Comparison of ENCODE assay signal across 12 mouse cellular contexts in genomic region chr13:99549584-99549983, GRCm38 (mm10). TPM values are rescaled to one million over a fixed set of nuclear protein-coding genes. Genes with fewer than 3 reads are reported as not detected.
A peak's percentile ranks its signal among the peaks of the same experiment; 100 is the strongest.
DNase-seq lines count a peak whose midpoint lies in the region; ATAC-seq and TF ChIP-seq lines count a peak whose summit lies in the region.
"Had no signal": no experiment of that assay in that cellular context is flagged by ENCODE, and none has a peak within 500 bp of the region (broad histone marks: within the 10 kb centered on the region; RNA-seq: fewer than 3 reads in every experiment).

No protein-coding gene starts in this region.

- no peak overlapping the region for H3K9ac ChIP-seq in kidney, postnatal 0 days (ENCODE audit: low read depth, low read length)
- H3K9ac ChIP-seq in kidney, embryonic 14.5 days (ENCODE audit: low read depth, low read length), result no peak overlapping the region
- no peak overlapping the region for H3K9ac ChIP-seq in forebrain, embryonic 15.5 days (replicated peaks)
- no peak overlapping the region for H3K9ac ChIP-seq in midbrain, embryonic 11.5 days (ENCODE audit: low read length)
- H3K9ac ChIP-seq: embryonic facial prominence, embryonic 12.5 days; heart, embryonic 12.5 days had no signal

- no peaks in the 10 kb centered on the region for H3K4me1 ChIP-seq in kidney, postnatal 0 days (replicated peaks; ENCODE audit: insufficient read depth, low read length)
- H3K4me1 ChIP-seq in kidney, embryonic 14.5 days (ENCODE audit: control insufficient read depth, insufficient read depth, low read length), result peaks cover 6% of the 10 kb centered on the region; the same call in 1 of the 2 replicates
- peaks cover 16% of the 10 kb centered on the region for H3K4me1 ChIP-seq in forebrain, embryonic 15.5 days
- peaks cover 16% of the 10 kb centered on the region for H3K4me1 ChIP-seq in midbrain, embryonic 11.5 days (ENCODE audit: control insufficient read depth, insufficient read depth, low read length)

- DNase-seq in kidney, postnatal 0 days (ENCODE audit: low spot score), result peak; percentile 29
- DNase-seq in midbrain, embryonic 11.5 days (ENCODE audit: low spot score, missing footprints), result peak; percentile 91
- peak; percentile 76 for DNase-seq in retina, embryonic 14.5 days (ENCODE audit: low spot score)
- DNase-seq in cerebellum, postnatal 25 days, result no peak
- no peak for DNase-seq in right cerebral cortex, postnatal 25 days
- no peak for DNase-seq in MN1 (ENCODE audit: low spot score)
- DNase-seq: lung, adult 18-20 months; thymus, postnatal 36 days had no signal

- ATAC-seq in kidney, postnatal 0 days (replicated peaks; ENCODE audit: low FRiP score, low read depth), result no peak
- ATAC-seq in kidney, embryonic 14.5 days (ENCODE audit: low FRiP score, low TSS enrichment), result no peak; the same call in 1 of the 2 replicates
- ATAC-seq in forebrain, embryonic 15.5 days (replicated peaks), result 0 out of 2 replicates have a peak, but pooled peaks have one; percentile 36
- peak; percentile 82 for ATAC-seq in midbrain, embryonic 11.5 days (ENCODE audit: low FRiP score)

- H3K9me3 ChIP-seq in kidney, postnatal 0 days (replicated peaks; ENCODE audit: low read length), result no peaks in the 10 kb centered on the region
- H3K9me3 ChIP-seq in kidney, embryonic 14.5 days (ENCODE audit: control insufficient read depth, low read length), result no peaks in the 10 kb centered on the region
- H3K9me3 ChIP-seq in forebrain, embryonic 15.5 days, result no peaks in the 10 kb centered on the region
- no peaks in the 10 kb centered on the region for H3K9me3 ChIP-seq in midbrain, embryonic 11.5 days (ENCODE audit: control insufficient read depth, low read length)
- H3K9me3 ChIP-seq: embryonic facial prominence, embryonic 12.5 days; heart, embryonic 12.5 days had no signal

- H3K36me3 ChIP-seq in kidney, postnatal 0 days (ENCODE audit: insufficient read depth, low read length), result no peaks in the 10 kb centered on the region
- no peaks in the 10 kb centered on the region for H3K36me3 ChIP-seq in kidney, embryonic 14.5 days (ENCODE audit: control insufficient read depth, insufficient read depth, low read length)
- H3K36me3 ChIP-seq in forebrain, embryonic 15.5 days, result no peaks in the 10 kb centered on the region
- H3K36me3 ChIP-seq in midbrain, embryonic 11.5 days (ENCODE audit: control insufficient read depth, insufficient read depth, low read length), result no peaks in the 10 kb centered on the region
- H3K36me3 ChIP-seq: embryonic facial prominence, embryonic 12.5 days; heart, embryonic 12.5 days had no signal

- no peak for TF ChIP-seq CTCF in kidney, postnatal 0 days (IDR thresholded peaks at IDR 0.05; ENCODE audit: low read depth)

- no peak overlapping the region for H3K4me2 ChIP-seq in kidney, postnatal 0 days (ENCODE audit: low read length)
- no peak overlapping the region for H3K4me2 ChIP-seq in kidney, embryonic 14.5 days (replicated peaks; ENCODE audit: low read depth, low read length)
- no peak overlapping the region for H3K4me2 ChIP-seq in forebrain, embryonic 15.5 days (replicated peaks)
- no peak overlapping the region for H3K4me2 ChIP-seq in midbrain, embryonic 11.5 days
- H3K4me2 ChIP-seq: embryonic facial prominence, embryonic 12.5 days; heart, embryonic 12.5 days had no signal

- no peak overlapping the region for H3K4me3 ChIP-seq in kidney, postnatal 0 days (replicated peaks; ENCODE audit: low read depth, low read length)
- no peak overlapping the region for H3K4me3 ChIP-seq in kidney, embryonic 14.5 days (ENCODE audit: low read length)
- no peak overlapping the region for H3K4me3 ChIP-seq in forebrain, embryonic 15.5 days
- no peak overlapping the region for H3K4me3 ChIP-seq in midbrain, embryonic 11.5 days (ENCODE audit: low read depth, low read length)
- H3K4me3 ChIP-seq: embryonic facial prominence, embryonic 12.5 days; heart, embryonic 12.5 days had no signal

- WGBS in kidney, postnatal 0 days, result 13% methylated on average over 9 of the region's 9 CpGs
- WGBS in kidney, embryonic 14.5 days, result 9% methylated on average over 9 of the region's 9 CpGs
- WGBS in forebrain, embryonic 15.5 days, result 24% methylated on average over 9 of the region's 9 CpGs
- WGBS in midbrain, embryonic 11.5 days, result 41% methylated on average over 9 of the region's 9 CpGs

- no peak overlapping the region for H3K27ac ChIP-seq in kidney, postnatal 0 days
- H3K27ac ChIP-seq in kidney, embryonic 14.5 days (ENCODE audit: low read depth, low read length), result no peak overlapping the region
- H3K27ac ChIP-seq in forebrain, embryonic 15.5 days (replicated peaks), result no peak overlapping the region
- H3K27ac ChIP-seq in midbrain, embryonic 11.5 days (ENCODE audit: low read depth, low read length), result no peak overlapping the region
- H3K27ac ChIP-seq: embryonic facial prominence, embryonic 12.5 days had no signal

- no peaks in the 10 kb centered on the region for H3K27me3 ChIP-seq in kidney, postnatal 0 days (ENCODE audit: insufficient read depth, low read length)
- H3K27me3 ChIP-seq in kidney, embryonic 14.5 days (ENCODE audit: control insufficient read depth, insufficient read depth, low read length), result no peaks in the 10 kb centered on the region
- no peaks in the 10 kb centered on the region for H3K27me3 ChIP-seq in forebrain, embryonic 15.5 days
- H3K27me3 ChIP-seq in midbrain, embryonic 11.5 days (ENCODE audit: control insufficient read depth, insufficient read depth, low read length), result no peaks in the 10 kb centered on the region
- H3K27me3 ChIP-seq: embryonic facial prominence, embryonic 12.5 days; heart, embryonic 12.5 days had no signal

RNA-seq across cellular contexts. Expression of gene Map1b, which starts 33.2 kb away (rescaled TPM):
- 23.4 and 27.8 TPM in 2 replicates for polyA plus RNA-seq in kidney, postnatal 0 days (2015; fragmentation: Nextera tagmentation; extraction: Ambion mirVana)
- polyA plus RNA-seq in kidney, embryonic 14.5 days (2014; fragmentation: Nextera tagmentation; extraction: Ambion mirVana), result 44.2 and 55.1 TPM in 2 replicates
- polyA plus RNA-seq in forebrain, embryonic 15.5 days (2015; fragmentation: Nextera tagmentation; extraction: Ambion mirVana), result 1,899 and 1,916 TPM in 2 replicates
- polyA plus RNA-seq in midbrain, embryonic 11.5 days (2014; fragmentation: Nextera tagmentation; extraction: Ambion mirVana), result 911 and 979 TPM in 2 replicates

Comparison
In these comparisons a context has a peak if more than half of its experiments do, and no peak if none do; other contexts are left out.
1. ATAC-seq: peak in forebrain, embryonic 15.5 days (single experiment) and midbrain, embryonic 11.5 days (single experiment); none in kidney, postnatal 0 days (single experiment) and kidney, embryonic 14.5 days (single experiment).
2. DNase-seq: peak in kidney, postnatal 0 days (single experiment), midbrain, embryonic 11.5 days (single experiment) and retina, embryonic 14.5 days (single experiment); none in cerebellum, postnatal 25 days (0 of 2), right cerebral cortex, postnatal 25 days (single experiment) and MN1 (single experiment).
3. RNA of gene Map1b, which starts 33.2 kb away (polyA plus RNA-seq): 1,899 to 1,916 TPM in forebrain, embryonic 15.5 days and 911 to 979 TPM in midbrain, embryonic 11.5 days; 44.2 to 55.1 TPM in kidney, embryonic 14.5 days and 23.4 to 27.8 TPM in kidney, postnatal 0 days; every median in the first group is over 10 times any median in the second.